Mouse (Mus musculus): ENCODE measurements at regions not wholly inside any gene's neighbourhood (a gene's known extent, or its start where the extent isn't known, plus 50 kb on each side); places are given as distances from the start of the nearest gene placed in this dataset.

DNA sequence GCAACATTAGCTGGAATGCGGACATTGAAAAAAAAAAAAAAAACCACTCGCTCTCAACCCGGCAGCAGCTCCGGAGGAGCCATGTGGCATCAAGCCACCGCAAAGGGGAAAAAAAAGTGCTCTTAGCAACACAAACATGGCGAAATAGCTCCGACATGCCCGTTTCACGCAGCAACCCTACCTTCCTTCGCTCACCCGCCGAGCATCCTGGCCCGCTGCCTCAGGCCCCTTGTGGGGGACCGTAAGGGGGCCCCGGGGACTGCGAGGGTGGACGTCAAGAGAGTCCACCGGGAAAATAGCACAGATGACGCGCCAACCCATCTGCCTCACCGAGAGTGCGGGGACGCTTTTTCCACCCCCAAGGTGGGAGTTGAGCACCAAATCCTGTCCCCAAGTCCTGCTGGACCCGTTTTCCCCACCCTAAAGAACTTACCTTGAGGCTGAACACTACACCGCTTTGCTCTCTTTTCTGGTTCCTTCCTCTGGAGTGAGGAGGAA, 180.8 kb upstream of the Mkln1 start:
- Histone ChIP-seq H3K27me3 (ENCODE audit: control insufficient read depth, insufficient read depth, low read length) (peaks cover 26% of the 10 kb centered on the region), H3K36me3 (ENCODE audit: control insufficient read depth, insufficient read depth) (no peaks in the 10 kb centered on the region), H3K4me1 (ENCODE audit: control insufficient read depth, insufficient read depth, low read length) (peaks cover 12% of the 10 kb centered on the region), H3K4me2 (ENCODE audit: low read depth, low read length) (peak overlapping the region; percentile 100), H3K27ac (ENCODE audit: low read length) (no peak overlapping the region), H3K4me3 (ENCODE audit: low read length) (peak overlapping the region; percentile 81), H3K9me3 (replicated peaks; ENCODE audit: control insufficient read depth, low read length) (no peaks in the 10 kb centered on the region), H3K9ac (ENCODE audit: low read length) (peak overlapping the region; percentile 48)
- no peak for ATAC-seq (replicated peaks; ENCODE audit: extremely low read depth, insufficient read depth, low FRiP score)
- WGBS, result 0% methylated on average over 25 of the region's 25 CpGs

- peaks cover 12% of the 10 kb centered on the region for H3K4me1 ChIP-seq (ENCODE audit: control insufficient read depth, insufficient read depth, low read length)
- peak overlapping the region; percentile 81 for H3K4me3 ChIP-seq (ENCODE audit: low read length)
- peak overlapping the region; percentile 100 for H3K4me2 ChIP-seq (ENCODE audit: low read depth, low read length)
- peaks cover 26% of the 10 kb centered on the region for H3K27me3 ChIP-seq (ENCODE audit: control insufficient read depth, insufficient read depth, low read length)
- peak overlapping the region; percentile 48 for H3K9ac ChIP-seq (ENCODE audit: low read length)
- H3K9me3 ChIP-seq (replicated peaks; ENCODE audit: control insufficient read depth, low read length), result no peaks in the 10 kb centered on the region
- no peak overlapping the region for H3K27ac ChIP-seq (ENCODE audit: low read length)
- ATAC-seq (replicated peaks; ENCODE audit: extremely low read depth, insufficient read depth, low FRiP score), result no peak
- no peaks in the 10 kb centered on the region for H3K36me3 ChIP-seq (ENCODE audit: control insufficient read depth, insufficient read depth)
- WGBS, result under 1% methylated on average over 40 of the region's 40 CpGs
Observed at GRCm38 (mm10) chr6:31218139-31218750, 180.3 kb upstream of the Mkln1 start.

- H3K9ac ChIP-seq (ENCODE audit: low read length), result no peak overlapping the region
- H3K27me3 ChIP-seq (ENCODE audit: control insufficient read depth, insufficient read depth, low read length), result peaks cover 26% of the 10 kb centered on the region
- 42% methylated on average over 8 of the region's 8 CpGs for WGBS
- no peaks in the 10 kb centered on the region for H3K9me3 ChIP-seq (replicated peaks; ENCODE audit: control insufficient read depth, low read length)
- peaks cover 12% of the 10 kb centered on the region for H3K4me1 ChIP-seq (ENCODE audit: control insufficient read depth, insufficient read depth, low read length)
- no peaks in the 10 kb centered on the region for H3K36me3 ChIP-seq (ENCODE audit: control insufficient read depth, insufficient read depth)
- peak overlapping the region; percentile 81 for H3K4me3 ChIP-seq (ENCODE audit: low read length)
- H3K4me2 ChIP-seq (ENCODE audit: low read depth, low read length), result peak overlapping the region; percentile 100
- H3K27ac ChIP-seq (ENCODE audit: low read length), result no peak overlapping the region
- no peak for ATAC-seq (replicated peaks; ENCODE audit: extremely low read depth, insufficient read depth, low FRiP score)
Observed at GRCm38 (mm10) chr6:31218880-31219279, 179.7 kb upstream of the Mkln1 start.

DNA sequence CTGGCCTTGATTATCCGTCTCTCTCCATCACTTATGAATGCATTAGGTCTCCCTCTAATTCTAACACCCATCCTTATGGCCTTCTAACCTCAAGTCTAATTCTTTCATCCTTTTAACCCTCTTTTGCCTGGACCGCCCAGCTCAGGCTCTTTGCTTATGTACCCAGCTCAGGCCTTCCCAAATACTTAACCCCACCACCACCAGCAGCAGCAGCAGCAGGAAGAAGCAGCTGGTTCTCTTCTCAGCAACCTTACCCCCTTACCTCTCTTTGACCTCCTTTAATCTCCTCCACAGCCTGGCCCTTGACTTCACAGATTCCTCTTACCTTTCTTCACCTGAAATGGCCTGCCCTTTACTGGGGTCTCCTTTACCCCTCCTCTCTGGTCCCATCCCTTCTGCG, 178.8 kb upstream of the Mkln1 start:
- peaks cover 12% of the 10 kb centered on the region for H3K4me1 ChIP-seq (ENCODE audit: control insufficient read depth, insufficient read depth, low read length)
- H3K9me3 ChIP-seq (replicated peaks; ENCODE audit: control insufficient read depth, low read length), result no peaks in the 10 kb centered on the region
- H3K4me3 ChIP-seq (ENCODE audit: low read length), result peak overlapping the region; percentile 55
- H3K4me2 ChIP-seq (ENCODE audit: low read depth, low read length), result peak overlapping the region; percentile 74
- H3K36me3 ChIP-seq (ENCODE audit: control insufficient read depth, insufficient read depth), result no peaks in the 10 kb centered on the region
- no peak overlapping the region for H3K27ac ChIP-seq (ENCODE audit: low read length)
- peaks cover 26% of the 10 kb centered on the region for H3K27me3 ChIP-seq (ENCODE audit: control insufficient read depth, insufficient read depth, low read length)
- 44% methylated on average over 3 of the region's 3 CpGs for WGBS
- peak overlapping the region; percentile 54; the same call in 1 of the 2 replicates for H3K9ac ChIP-seq (ENCODE audit: low read length)
- no peak for ATAC-seq (replicated peaks; ENCODE audit: extremely low read depth, insufficient read depth, low FRiP score)

- H3K4me1 ChIP-seq (ENCODE audit: control insufficient read depth, insufficient read depth, low read length), result peaks cover 12% of the 10 kb centered on the region
- H3K36me3 ChIP-seq (ENCODE audit: control insufficient read depth, insufficient read depth), result no peaks in the 10 kb centered on the region
- ATAC-seq (replicated peaks; ENCODE audit: extremely low read depth, insufficient read depth, low FRiP score), result no peak
- peak overlapping the region; percentile 54 for H3K9ac ChIP-seq (ENCODE audit: low read length)
- 2% methylated on average over 30 of the region's 30 CpGs for WGBS
- H3K27me3 ChIP-seq (ENCODE audit: control insufficient read depth, insufficient read depth, low read length), result peaks cover 26% of the 10 kb centered on the region
- H3K4me2 ChIP-seq (ENCODE audit: low read depth, low read length), result peak overlapping the region; percentile 74
- no peak overlapping the region for H3K27ac ChIP-seq (ENCODE audit: low read length)
- peak overlapping the region; percentile 55 for H3K4me3 ChIP-seq (ENCODE audit: low read length)
- no peaks in the 10 kb centered on the region for H3K9me3 ChIP-seq (replicated peaks; ENCODE audit: control insufficient read depth, low read length)
Observed at GRCm38 (mm10) chr6:31220184-31220931, 178.2 kb upstream of the Mkln1 start.

DNA sequence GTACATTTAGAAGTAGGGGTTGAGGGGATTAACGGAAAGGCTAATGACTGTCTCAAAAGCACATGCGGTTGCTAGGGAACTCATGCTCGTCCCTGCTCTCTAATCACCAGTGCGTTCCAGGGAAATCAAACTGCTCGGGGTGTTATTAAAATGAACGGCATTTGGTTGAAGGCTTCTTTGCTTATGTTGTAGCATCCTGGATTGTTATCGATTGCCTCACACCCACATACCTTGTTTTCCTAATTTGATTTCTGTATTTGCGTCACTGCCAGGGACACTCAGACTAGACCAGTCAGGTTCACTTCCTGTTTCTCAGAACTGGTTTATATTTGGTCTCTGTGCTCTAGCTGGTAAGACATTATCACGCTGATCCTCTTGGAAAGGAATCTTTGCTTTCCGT, 177.0 kb upstream of the Mkln1 start:
- Histone ChIP-seq H3K27me3 (ENCODE audit: control insufficient read depth, insufficient read depth, low read length) (peaks cover 21% of the 10 kb centered on the region), H3K4me2 (ENCODE audit: low read depth, low read length) (peak overlapping the region; percentile 40), H3K27ac (ENCODE audit: low read length) (no peak overlapping the region), H3K36me3 (ENCODE audit: control insufficient read depth, insufficient read depth) (no peaks in the 10 kb centered on the region), H3K4me3 (ENCODE audit: low read length) (peak overlapping the region; percentile 2; the same call in 1 of the 2 replicates), H3K9me3 (replicated peaks; ENCODE audit: control insufficient read depth, low read length) (no peaks in the 10 kb centered on the region), H3K4me1 (ENCODE audit: control insufficient read depth, insufficient read depth, low read length) (peaks cover 12% of the 10 kb centered on the region), H3K9ac (ENCODE audit: low read length) (no peak overlapping the region)
- no peak for ATAC-seq (replicated peaks; ENCODE audit: extremely low read depth, insufficient read depth, low FRiP score)
- 30% methylated on average over 10 of the region's 10 CpGs for WGBS

GRCm38 (mm10) chr6:31222024-31222579, 176.4 kb upstream of the Mkln1 start:
- H3K9me3 ChIP-seq (replicated peaks; ENCODE audit: control insufficient read depth, low read length), result no peaks in the 10 kb centered on the region
- peaks cover 9% of the 10 kb centered on the region for H3K4me1 ChIP-seq (ENCODE audit: control insufficient read depth, insufficient read depth, low read length)
- no peak for ATAC-seq (replicated peaks; ENCODE audit: extremely low read depth, insufficient read depth, low FRiP score)
- H3K4me3 ChIP-seq (ENCODE audit: low read length), result no peak overlapping the region
- no peak overlapping the region for H3K27ac ChIP-seq (ENCODE audit: low read length)
- no peak overlapping the region for H3K9ac ChIP-seq (ENCODE audit: low read length)
- peaks cover 21% of the 10 kb centered on the region for H3K27me3 ChIP-seq (ENCODE audit: control insufficient read depth, insufficient read depth, low read length)
- no peak overlapping the region for H3K4me2 ChIP-seq (ENCODE audit: low read depth, low read length)
- WGBS, result 69% methylated on average over 6 of the region's 6 CpGs
- H3K36me3 ChIP-seq (ENCODE audit: control insufficient read depth, insufficient read depth), result no peaks in the 10 kb centered on the region

DNA sequence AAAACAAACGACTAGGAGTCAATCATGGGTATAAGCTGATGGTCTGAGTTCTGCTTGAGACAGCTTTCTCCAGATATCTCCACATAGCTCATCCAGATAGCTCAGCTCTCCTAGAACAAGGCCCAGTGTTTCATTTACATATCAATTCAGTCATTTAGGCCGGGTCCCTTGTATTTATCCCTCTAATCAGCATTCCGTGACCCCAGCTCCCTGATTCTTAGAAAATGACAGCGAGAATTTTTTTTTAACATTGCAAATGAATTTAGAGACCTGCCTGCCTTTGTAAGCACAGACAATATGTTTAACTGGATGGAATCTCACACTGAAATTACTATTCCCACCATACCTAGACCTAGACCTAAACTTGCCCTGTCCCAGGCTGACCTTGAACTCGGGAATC, 171.1 kb upstream of the Mkln1 start:
- Histone ChIP-seq H3K9me3 (replicated peaks; ENCODE audit: control insufficient read depth, low read length) (no peaks in the 10 kb centered on the region), H3K27me3 (ENCODE audit: control insufficient read depth, insufficient read depth, low read length) (no peaks in the 10 kb centered on the region; the same call in 1 of the 2 replicates), H3K4me3 (ENCODE audit: low read length) (no peak overlapping the region), H3K36me3 (ENCODE audit: control insufficient read depth, insufficient read depth) (no peaks in the 10 kb centered on the region), H3K4me2 (ENCODE audit: low read depth, low read length) (no peak overlapping the region), H3K9ac (ENCODE audit: low read length) (no peak overlapping the region), H3K4me1 (ENCODE audit: control insufficient read depth, insufficient read depth, low read length) (no peaks in the 10 kb centered on the region), H3K27ac (ENCODE audit: low read length) (no peak overlapping the region)
- ATAC-seq (replicated peaks; ENCODE audit: extremely low read depth, insufficient read depth, low FRiP score), result no peak
- WGBS, result 57% methylated on average over 5 of the region's 5 CpGs

- 74% methylated on average over 1 of the region's 1 CpGs for WGBS
- Histone ChIP-seq H3K27ac (ENCODE audit: low read length) (no peak overlapping the region), H3K4me3 (ENCODE audit: low read length) (no peak overlapping the region), H3K27me3 (ENCODE audit: control insufficient read depth, insufficient read depth, low read length) (no peaks in the 10 kb centered on the region), H3K4me1 (ENCODE audit: control insufficient read depth, insufficient read depth, low read length) (no peaks in the 10 kb centered on the region), H3K4me2 (ENCODE audit: low read depth, low read length) (no peak overlapping the region), H3K9ac (ENCODE audit: low read length) (no peak overlapping the region), H3K36me3 (ENCODE audit: control insufficient read depth, insufficient read depth) (no peaks in the 10 kb centered on the region), H3K9me3 (replicated peaks; ENCODE audit: control insufficient read depth, low read length) (no peaks in the 10 kb centered on the region)
- no peak for ATAC-seq (replicated peaks; ENCODE audit: extremely low read depth, insufficient read depth, low FRiP score)
Observed at GRCm38 (mm10) chr6:31228061-31228460, 170.5 kb upstream of the Mkln1 start.

Measured in heart, embryonic 16.5 days (tissue).